Mouse (Mus musculus) heart, postnatal 4 days (tissue): ENCODE data around the gene Olfr1341. TPM values are rescaled to one million over a fixed set of nuclear protein-coding genes. Genes with fewer than 3 reads are reported as not detected.

Source experiments
- DNase-seq: peaks from one replicate; pipeline ENCODE4 v3.0.0; 2021
- total RNA-seq, 2 experiments: library from RNA; stranded (reverse); gene quantifications; 2 replicates each; pipeline ENCODE4 v1.2.3; 2021

Olfr1341 gene
- not detected for total RNA-seq

- no peak for DNase-seq
Measured at GRCm38 (mm10) chr4:118703223-118703622, at the start of gene Olfr1341. Gene Olfr1341, plus strand, starts transcription at chr4:118703523.

GRCm38 (mm10) chr4:118658652-118659051 is 44.7 kb upstream of the Olfr1341 start, which contains the start of gene Olfr62:
Gene Olfr62, plus strand, starts transcription at chr4:118658952.
- DNase-seq = no peak

- no peak for DNase-seq
Measured at GRCm38 (mm10) chr4:118687086-118687485, 16.2 kb upstream of the Olfr1341 start.

GRCm38 (mm10) chr4:118692412-118692973 is 10.8 kb upstream of the Olfr1341 start, which contains the start of gene Olfr1342:
Gene Olfr1342, minus strand, starts transcription at chr4:118692756.
- no peak for DNase-seq

GRCm38 (mm10) chr4:118693812-118694211 is 9.5 kb upstream of the Olfr1341 start:
- no peak for DNase-seq

GRCm38 (mm10) chr4:118708086-118708485 is 4.8 kb downstream of the Olfr1341 start:
- no peak for DNase-seq

GRCm38 (mm10) chr4:118711656-118712055 is 8.3 kb downstream of the Olfr1341 start:
- DNase-seq = no peak

- DNase-seq = no peak
Measured at GRCm38 (mm10) chr4:118719838-118720237, 16.5 kb downstream of the Olfr1341 start, which contains the start of gene Olfr1340. Gene Olfr1340, plus strand, starts transcription at chr4:118720138.

- peak; percentile 48 for DNase-seq
Measured at GRCm38 (mm10) chr4:118721742-118722483, 18.6 kb downstream of the Olfr1341 start.

- no peak for DNase-seq
Measured at GRCm38 (mm10) chr4:118731875-118732274, 28.6 kb downstream of the Olfr1341 start, which contains the start of gene Olfr1339. Gene Olfr1339, plus strand, starts transcription at chr4:118732175.

- no peak for DNase-seq
Measured at GRCm38 (mm10) chr4:118739574-118739973, 36.3 kb downstream of the Olfr1341 start.

- no peak for DNase-seq
Measured at GRCm38 (mm10) chr4:118740988-118741698, 37.8 kb downstream of the Olfr1341 start.

- no peak for DNase-seq
Measured at GRCm38 (mm10) chr4:118741881-118742280, 38.6 kb downstream of the Olfr1341 start.

GRCm38 (mm10) chr4:118758637-118759036 is 55.3 kb downstream of the Olfr1341 start, which contains the start of gene Olfr1338:
Gene Olfr1338, minus strand, starts transcription at chr4:118758737.
- DNase-seq = no peak

Other genes starting within 250 kb of the Olfr1341 start
- under 1 TPM in 1 of 2 experiments, not detected in 1; 0.14 TPM for gene Mpl, start 246.0 kb upstream of the Olfr1341 start, total RNA-seq
- gene Tie1, start 213.5 kb upstream of the Olfr1341 start, total RNA-seq = 10 to 100 TPM; 86.2 to 88.9 TPM
- not detected for gene 2610528J11Rik, start 176.5 kb upstream of the Olfr1341 start, total RNA-seq
- under 1 TPM; 0.24 to 0.32 TPM for gene Tmem125, start 159.5 kb upstream of the Olfr1341 start, total RNA-seq
- gene Cfap57, start 82.7 kb upstream of the Olfr1341 start, total RNA-seq = under 1 TPM in 1 of 2 experiments, not detected in 1; 0.18 TPM
- 10 to 100 TPM; 43.0 to 51.1 TPM for gene Ebna1bp2, start 82.7 kb upstream of the Olfr1341 start, total RNA-seq
- gene Olfr62, start 44.6 kb upstream of the Olfr1341 start, total RNA-seq = not detected
- gene Olfr1342, start 10.8 kb upstream of the Olfr1341 start, total RNA-seq = not detected
- not detected for gene Olfr1340, start 16.6 kb downstream of the Olfr1341 start, total RNA-seq
- gene Olfr1339, start 28.7 kb downstream of the Olfr1341 start, total RNA-seq = not detected
- gene Olfr1338, start 55.2 kb downstream of the Olfr1341 start, total RNA-seq = not detected
- gene Olfr1337, start 79.1 kb downstream of the Olfr1341 start, total RNA-seq = not detected
- gene Olfr1335, start 106.4 kb downstream of the Olfr1341 start, total RNA-seq = not detected
- not detected for gene Olfr1333, start 132.8 kb downstream of the Olfr1341 start, total RNA-seq
- gene Olfr1331, start 161.1 kb downstream of the Olfr1341 start, total RNA-seq = not detected
- gene Olfr1330, start 185.1 kb downstream of the Olfr1341 start, total RNA-seq = not detected
- not detected for gene Olfr1329, start 213.9 kb downstream of the Olfr1341 start, total RNA-seq
- gene Olfr1328, start 235.1 kb downstream of the Olfr1341 start, total RNA-seq = not detected